Mouse (Mus musculus): ENCODE results near the gene Pex7. TPM values are rescaled to one million over a fixed set of nuclear protein-coding genes. Genes with fewer than 3 reads are reported as not detected.

Gene Pex7
- polyA plus RNA-seq, 1 experiment from 2014 or later, result 35.9 TPM

DNA sequence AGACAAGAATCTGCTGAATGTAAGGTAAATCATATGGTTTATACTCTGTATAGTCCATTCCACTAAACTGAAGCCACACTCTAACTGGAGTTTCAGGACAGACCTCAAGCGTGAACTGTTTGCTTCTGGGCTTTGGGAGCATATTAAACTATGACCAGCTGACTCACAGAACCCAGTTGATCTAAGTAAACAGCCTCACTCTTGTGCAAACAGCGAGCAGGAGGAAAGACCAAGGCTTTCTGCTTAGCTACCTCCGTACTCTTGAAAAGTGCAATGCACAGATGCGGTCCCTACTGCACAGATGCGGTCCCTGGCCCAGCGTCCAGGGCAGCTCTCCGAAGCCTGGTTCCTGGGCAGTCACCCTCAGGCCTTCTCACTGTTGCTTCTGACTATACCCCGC, 30.2 kb downstream of the Pex7 start:
- no peak for ATAC-seq
- no peak overlapping the region for H3K27ac ChIP-seq (ENCODE audit: low read depth, low read length)
- no peak overlapping the region for H3K4me2 ChIP-seq (ENCODE audit: low read length)
- no peaks in the 10 kb centered on the region for H3K9me3 ChIP-seq (ENCODE audit: control insufficient read depth, low read length)
- H3K9ac ChIP-seq (ENCODE audit: low read depth, low read length), result no peak overlapping the region
- no peaks in the 10 kb centered on the region; the same call in 1 of the 2 replicates for H3K27me3 ChIP-seq (replicated peaks; ENCODE audit: control insufficient read depth, insufficient read depth, low read length)
- WGBS, result 83% methylated on average over 8 of the region's 8 CpGs
- no peak overlapping the region for H3K4me3 ChIP-seq (ENCODE audit: low read length)
- no peaks in the 10 kb centered on the region for H3K4me1 ChIP-seq (ENCODE audit: control insufficient read depth, insufficient read depth, low read depth, low read length)
- H3K36me3 ChIP-seq (ENCODE audit: control insufficient read depth, insufficient read depth, low read length), result no peaks in the 10 kb centered on the region

DNA sequence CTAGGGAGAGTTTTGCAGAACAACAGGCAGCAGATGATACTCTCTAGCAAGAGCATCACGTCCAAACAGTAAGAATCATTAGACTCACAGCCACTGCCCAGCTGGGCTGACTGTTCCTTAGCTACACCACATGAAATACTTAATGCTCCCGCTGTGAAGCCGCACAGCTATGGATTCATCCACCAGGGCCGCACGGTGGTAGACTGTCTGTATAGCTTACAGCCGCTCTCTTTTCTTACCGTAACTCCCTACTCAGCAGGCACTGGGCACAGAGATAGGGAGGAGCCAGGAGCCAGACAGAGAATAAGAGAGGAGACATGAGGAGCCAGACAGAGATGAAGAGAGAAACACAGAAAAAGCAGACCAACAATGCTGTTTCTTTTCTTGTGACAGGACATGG, 30.8 kb downstream of the Pex7 start:
- WGBS, result 36% methylated on average over 7 of the region's 7 CpGs
- H3K9me3 ChIP-seq (ENCODE audit: control insufficient read depth, low read length), result no peaks in the 10 kb centered on the region
- no peak overlapping the region for H3K9ac ChIP-seq (ENCODE audit: low read depth, low read length)
- no peaks in the 10 kb centered on the region for H3K36me3 ChIP-seq (ENCODE audit: control insufficient read depth, insufficient read depth, low read length)
- no peak overlapping the region for H3K27ac ChIP-seq (ENCODE audit: low read depth, low read length)
- H3K4me3 ChIP-seq (ENCODE audit: low read length), result no peak overlapping the region
- no peaks in the 10 kb centered on the region for H3K27me3 ChIP-seq (replicated peaks; ENCODE audit: control insufficient read depth, insufficient read depth, low read length)
- ATAC-seq, result peak; percentile 81
- no peak overlapping the region for H3K4me2 ChIP-seq (ENCODE audit: low read length)
- no peaks in the 10 kb centered on the region for H3K4me1 ChIP-seq (ENCODE audit: control insufficient read depth, insufficient read depth, low read depth, low read length)

- WGBS, result 91% methylated on average over 5 of the region's 5 CpGs
- no peaks in the 10 kb centered on the region for H3K9me3 ChIP-seq (ENCODE audit: control insufficient read depth, low read length)
- no peaks in the 10 kb centered on the region for H3K36me3 ChIP-seq (ENCODE audit: control insufficient read depth, insufficient read depth, low read length)
- no peak for ATAC-seq
- no peak overlapping the region for H3K9ac ChIP-seq (ENCODE audit: low read depth, low read length)
- H3K4me1 ChIP-seq (ENCODE audit: control insufficient read depth, insufficient read depth, low read depth, low read length), result no peaks in the 10 kb centered on the region
- no peaks in the 10 kb centered on the region for H3K27me3 ChIP-seq (replicated peaks; ENCODE audit: control insufficient read depth, insufficient read depth, low read length)
- H3K27ac ChIP-seq (ENCODE audit: low read depth, low read length), result no peak overlapping the region
- H3K4me2 ChIP-seq (ENCODE audit: low read length), result no peak overlapping the region
- no peak overlapping the region for H3K4me3 ChIP-seq (ENCODE audit: low read length)
Measured at GRCm38 (mm10) chr10:19875346-19875745, 32.1 kb downstream of the Pex7 start.

DNA sequence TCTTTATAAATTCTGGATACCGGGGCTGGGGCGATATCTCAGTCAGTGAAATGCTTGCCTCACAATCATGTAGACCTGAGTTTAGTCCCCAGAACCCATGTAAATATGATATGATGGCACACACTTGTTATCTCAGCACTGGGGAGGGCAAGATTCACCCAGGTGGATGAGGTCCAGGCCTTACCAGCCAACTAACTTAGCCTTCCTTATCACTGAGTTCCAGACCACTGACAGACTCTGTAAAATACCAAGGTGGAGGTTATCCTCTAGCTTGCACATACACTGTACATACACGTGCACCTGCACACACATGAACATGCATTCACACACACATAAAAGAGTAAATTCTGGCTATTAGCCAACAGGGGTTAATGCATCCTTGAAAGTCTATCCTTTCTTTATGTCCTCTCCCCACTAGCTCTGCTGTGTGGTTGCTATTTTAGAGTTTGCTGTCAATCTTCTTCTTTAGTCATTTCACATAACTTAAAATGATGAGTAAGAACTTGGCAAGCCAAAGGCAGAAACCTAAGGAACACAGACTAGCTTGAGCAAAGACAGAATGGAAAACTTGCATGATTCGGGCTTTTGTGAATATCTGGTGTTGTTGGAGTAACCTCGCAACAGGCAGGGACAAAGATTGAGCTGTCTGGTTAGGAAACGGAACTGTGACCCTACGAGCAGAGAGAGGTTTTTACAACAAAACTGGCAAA, 51.7 kb downstream of the Pex7 start:
- ATAC-seq, result no peak
- no peak overlapping the region for H3K27ac ChIP-seq (ENCODE audit: low read depth, low read length)
- H3K9ac ChIP-seq (ENCODE audit: low read depth, low read length), result no peak overlapping the region
- H3K4me2 ChIP-seq (ENCODE audit: low read length), result no peak overlapping the region
- H3K4me1 ChIP-seq (ENCODE audit: control insufficient read depth, insufficient read depth, low read depth, low read length), result peaks cover 12% of the 10 kb centered on the region
- H3K27me3 ChIP-seq (replicated peaks; ENCODE audit: control insufficient read depth, insufficient read depth, low read length), result peaks cover 21% of the 10 kb centered on the region
- H3K4me3 ChIP-seq (ENCODE audit: low read length), result no peak overlapping the region
- H3K9me3 ChIP-seq (ENCODE audit: control insufficient read depth, low read length), result no peaks in the 10 kb centered on the region
- 90% methylated on average over 7 of the region's 7 CpGs for WGBS
- H3K36me3 ChIP-seq (ENCODE audit: control insufficient read depth, insufficient read depth, low read length), result no peaks in the 10 kb centered on the region

DNA sequence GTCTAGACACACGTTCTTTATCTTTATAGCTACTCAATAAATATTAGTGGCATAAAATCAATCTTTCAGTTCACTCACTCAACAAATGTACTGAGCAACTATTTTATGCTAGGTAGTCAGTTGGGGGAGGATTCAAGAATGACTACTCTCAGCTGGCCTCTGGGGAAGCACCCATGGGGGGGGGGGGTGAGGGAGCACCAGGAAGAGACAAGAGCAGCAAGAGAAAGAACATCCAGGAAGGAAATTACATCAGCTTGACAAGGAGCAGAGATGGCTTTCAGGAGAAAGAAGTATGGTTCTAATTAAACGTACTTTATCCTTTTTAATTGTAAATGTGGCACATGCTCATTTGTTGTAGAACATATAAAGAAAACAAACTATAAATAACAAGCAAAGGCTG, 53.9 kb downstream of the Pex7 start:
- no peak for ATAC-seq
- 72% methylated on average over 2 of the region's 2 CpGs for WGBS
- no peaks in the 10 kb centered on the region for H3K9me3 ChIP-seq (ENCODE audit: control insufficient read depth, low read length)
- H3K36me3 ChIP-seq (ENCODE audit: control insufficient read depth, insufficient read depth, low read length), result no peaks in the 10 kb centered on the region
- peaks cover 35% of the 10 kb centered on the region for H3K27me3 ChIP-seq (replicated peaks; ENCODE audit: control insufficient read depth, insufficient read depth, low read length)
- H3K4me1 ChIP-seq (ENCODE audit: control insufficient read depth, insufficient read depth, low read depth, low read length), result peaks cover 24% of the 10 kb centered on the region
- no peak overlapping the region for H3K4me2 ChIP-seq (ENCODE audit: low read length)
- no peak overlapping the region for H3K27ac ChIP-seq (ENCODE audit: low read depth, low read length)
- no peak overlapping the region for H3K9ac ChIP-seq (ENCODE audit: low read depth, low read length)
- H3K4me3 ChIP-seq (ENCODE audit: low read length), result no peak overlapping the region

- peaks cover 39% of the 10 kb centered on the region for H3K27me3 ChIP-seq (replicated peaks; ENCODE audit: control insufficient read depth, insufficient read depth, low read length)
- ATAC-seq, result no peak
- no peak overlapping the region for H3K9ac ChIP-seq (ENCODE audit: low read depth, low read length)
- no peak overlapping the region for H3K4me2 ChIP-seq (ENCODE audit: low read length)
- 31% methylated on average over 6 of the region's 6 CpGs for WGBS
- peaks cover 24% of the 10 kb centered on the region for H3K4me1 ChIP-seq (ENCODE audit: control insufficient read depth, insufficient read depth, low read depth, low read length)
- H3K9me3 ChIP-seq (ENCODE audit: control insufficient read depth, low read length), result no peaks in the 10 kb centered on the region
- H3K4me3 ChIP-seq (ENCODE audit: low read length), result no peak overlapping the region
- H3K36me3 ChIP-seq (ENCODE audit: control insufficient read depth, insufficient read depth, low read length), result no peaks in the 10 kb centered on the region
- H3K27ac ChIP-seq (ENCODE audit: low read depth, low read length), result no peak overlapping the region
Measured at GRCm38 (mm10) chr10:19852776-19853175, 54.7 kb downstream of the Pex7 start.

- Histone ChIP-seq H3K4me3 (ENCODE audit: low read length) (peak within 1 kb of the TSS; percentile 63), H3K9ac (ENCODE audit: low read depth, low read length) (peak within 1 kb of the TSS; percentile 61), H3K27me3 (replicated peaks; ENCODE audit: control insufficient read depth, insufficient read depth, low read length) (peaks cover 39% of the 10 kb centered on the region), H3K36me3 (ENCODE audit: control insufficient read depth, insufficient read depth, low read length) (no peaks in the 10 kb centered on the region), H3K4me1 (ENCODE audit: control insufficient read depth, insufficient read depth, low read depth, low read length) (peaks cover 24% of the 10 kb centered on the region), H3K9me3 (ENCODE audit: control insufficient read depth, low read length) (no peaks in the 10 kb centered on the region), H3K27ac (ENCODE audit: low read depth, low read length) (peak within 1 kb of the TSS; percentile 44; the same call in 1 of the 2 replicates), H3K4me2 (ENCODE audit: low read length) (peak within 1 kb of the TSS; percentile 99)
- peak; percentile 64 for ATAC-seq
- WGBS, result under 1% methylated on average over 63 of the region's 72 CpGs
Measured at GRCm38 (mm10) chr10:19850998-19851691, 56.3 kb downstream of the Pex7 start, which contains the start of gene Slc35d3. Gene Slc35d3 (minus strand): TSS chr10:19851459.

DNA sequence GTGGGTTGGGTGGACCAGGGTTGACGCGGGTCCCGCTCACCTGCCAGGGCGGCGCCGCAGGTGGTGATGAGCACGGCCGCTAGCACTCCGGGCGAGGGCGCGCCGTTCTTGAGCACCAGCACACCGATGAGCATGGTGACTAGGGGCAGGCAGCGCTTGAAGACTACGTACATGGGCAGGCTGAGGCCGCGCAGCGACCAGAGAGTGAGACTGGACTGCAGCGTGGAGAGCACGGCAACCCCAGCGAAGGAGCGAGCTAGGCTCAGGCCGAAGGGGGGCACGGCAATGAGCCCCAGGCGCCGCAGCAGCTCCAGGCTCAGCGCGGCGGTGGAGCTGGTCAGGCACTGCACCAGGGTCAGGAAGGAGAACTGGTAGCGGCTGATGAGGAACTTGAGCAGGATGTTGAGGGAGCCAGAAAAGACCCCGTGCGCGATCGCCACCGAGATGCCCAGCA, 56.9 kb downstream of the Pex7 start:
- peak overlapping the region; percentile 61 for H3K9ac ChIP-seq (ENCODE audit: low read depth, low read length)
- ATAC-seq, result peak; percentile 72
- H3K9me3 ChIP-seq (ENCODE audit: control insufficient read depth, low read length), result no peaks in the 10 kb centered on the region
- WGBS, result under 1% methylated on average over 36 of the region's 36 CpGs
- H3K27me3 ChIP-seq (replicated peaks; ENCODE audit: control insufficient read depth, insufficient read depth, low read length), result peaks cover 39% of the 10 kb centered on the region
- H3K4me1 ChIP-seq (ENCODE audit: control insufficient read depth, insufficient read depth, low read depth, low read length), result peaks cover 24% of the 10 kb centered on the region
- peak overlapping the region; percentile 99 for H3K4me2 ChIP-seq (ENCODE audit: low read length)
- H3K27ac ChIP-seq (ENCODE audit: low read depth, low read length), result peak overlapping the region; percentile 44; the same call in 1 of the 2 replicates
- peak overlapping the region; percentile 63 for H3K4me3 ChIP-seq (ENCODE audit: low read length)
- no peaks in the 10 kb centered on the region for H3K36me3 ChIP-seq (ENCODE audit: control insufficient read depth, insufficient read depth, low read length)

DNA sequence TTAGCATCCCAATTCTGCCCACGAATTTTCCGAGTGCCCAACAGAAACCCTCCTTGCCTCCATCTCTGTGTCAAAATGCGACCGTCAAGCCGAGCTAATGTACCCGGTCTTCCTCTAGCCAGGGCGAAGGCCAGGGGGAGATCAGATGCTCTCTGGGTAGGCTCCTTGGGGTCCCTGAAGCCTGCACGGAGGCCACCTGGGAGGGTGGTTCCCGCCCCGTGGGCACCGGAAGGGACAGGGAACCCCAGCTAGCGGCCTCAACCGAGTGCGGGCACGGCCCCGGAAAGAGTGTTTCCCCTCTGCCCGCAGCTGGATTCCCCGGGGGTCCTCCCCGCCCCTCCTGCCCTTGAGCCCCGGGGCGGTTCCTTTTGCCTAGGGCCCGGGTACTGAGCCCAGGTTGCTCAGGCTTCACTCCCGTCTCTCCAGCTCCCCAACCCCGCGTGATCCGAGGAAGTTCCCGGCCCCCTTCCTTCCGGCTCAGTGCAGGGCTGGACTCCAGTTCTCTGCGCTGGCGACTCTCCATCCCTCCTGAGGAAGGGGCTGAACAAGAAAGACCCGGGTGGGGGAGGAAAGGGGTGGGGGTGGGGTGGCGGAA, 57.6 kb downstream of the Pex7 start:
- Histone ChIP-seq H3K4me2 (ENCODE audit: low read length) (peak overlapping the region; percentile 99), H3K27ac (ENCODE audit: low read depth, low read length) (no peak overlapping the region), H3K36me3 (ENCODE audit: control insufficient read depth, insufficient read depth, low read length) (no peaks in the 10 kb centered on the region), H3K4me1 (ENCODE audit: control insufficient read depth, insufficient read depth, low read depth, low read length) (peaks cover 24% of the 10 kb centered on the region), H3K27me3 (replicated peaks; ENCODE audit: control insufficient read depth, insufficient read depth, low read length) (peaks cover 39% of the 10 kb centered on the region), H3K9me3 (ENCODE audit: control insufficient read depth, low read length) (no peaks in the 10 kb centered on the region), H3K4me3 (ENCODE audit: low read length) (peak overlapping the region; percentile 63), H3K9ac (ENCODE audit: low read depth, low read length) (peak overlapping the region; percentile 61)
- under 1% methylated on average over 31 of the region's 32 CpGs for WGBS
- ATAC-seq, result peak; percentile 63

Measured in hindbrain, embryonic 16.5 days (tissue).